Mouse (Mus musculus) gastrocnemius, postnatal 25 days (tissue): ENCODE measurements around the gene Gm39653. TPM values are rescaled to one million over a fixed set of nuclear protein-coding genes. Genes with fewer than 3 reads are reported as not detected.

Experiments
- total RNA-seq, 2 experiments: library from RNA; stranded (reverse); gene quantifications; 1 replicate in 1 of 2; 2 replicates in 1 of 2; pipeline ENCODE4 v1.2.3; 2021

Gene Gm39653
- total RNA-seq, 2 experiments from 2014 or later = not detected

Other genes starting within 250 kb of the Gm39653 start
- gene Adam23, start 170.1 kb upstream of the Gm39653 start, total RNA-seq = 1 to 10 TPM; 1.3 to 2.3 TPM
- gene Dytn, start 71.0 kb downstream of the Gm39653 start, total RNA-seq = not detected
- gene Mdh1b, start 114.3 kb downstream of the Gm39653 start, total RNA-seq = not detected
- 10 to 100 TPM; 20.8 TPM for gene Fastkd2, start 114.6 kb downstream of the Gm39653 start, total RNA-seq
- not detected for gene 4933402D24Rik, start 153.3 kb downstream of the Gm39653 start, total RNA-seq